Comparison of ENCODE assay signal across 30 mouse cellular contexts in the genomic region with DNA sequence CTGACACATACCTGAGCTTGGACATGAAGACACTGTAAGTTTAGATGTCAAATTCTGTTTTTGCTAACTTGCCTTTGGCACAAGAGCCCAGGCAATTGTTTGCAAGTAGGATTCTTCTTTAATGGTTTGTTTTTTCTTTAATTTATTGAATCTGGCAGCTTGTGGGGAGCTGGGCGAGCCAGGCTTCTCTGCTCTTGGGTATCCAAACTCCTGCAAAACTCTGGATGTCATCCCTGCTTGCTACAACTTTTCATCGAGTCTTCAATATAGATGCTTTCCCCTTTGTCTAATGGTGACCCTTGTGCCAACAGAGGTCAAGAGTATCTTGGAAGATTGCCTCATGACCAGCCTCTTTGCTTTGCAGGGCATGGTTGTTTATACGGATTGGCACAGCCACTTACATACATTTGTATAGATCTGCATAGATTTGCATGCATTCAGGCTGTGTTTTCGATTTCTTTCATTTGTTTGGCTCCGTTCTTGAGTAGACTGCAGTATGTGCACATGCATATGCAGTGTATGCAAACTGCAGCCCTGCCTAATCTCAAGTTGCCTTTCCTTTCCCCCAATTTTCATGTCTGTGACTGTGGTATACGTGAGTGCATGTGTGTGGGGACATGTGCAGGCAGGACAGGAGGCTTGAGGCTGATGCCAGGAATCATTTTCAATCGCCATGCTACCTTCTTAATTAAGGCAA.
A peak's percentile ranks its signal among the peaks of the same experiment; 100 is the strongest.
DNase-seq lines count a peak whose midpoint lies in the region; ATAC-seq and TF ChIP-seq lines count a peak whose summit lies in the region.
"Had no signal": no experiment of that assay in that cellular context is flagged by ENCODE, and none has a peak within 500 bp of the region (broad histone marks: within the 10 kb centered on the region; RNA-seq: fewer than 3 reads in every experiment).

No protein-coding gene starts in this region.

- no peak for TF ChIP-seq CTCF in brain, embryonic 14.5 days (IDR thresholded peaks at IDR 0.05; ENCODE audit: borderline replicate concordance, extremely low read depth, insufficient read depth, insufficient read length)
- no peak for TF ChIP-seq CTCF in stomach, postnatal 0 days (IDR thresholded peaks at IDR 0.05; ENCODE audit: low read depth)

- H3K27ac ChIP-seq in forebrain, embryonic 13.5 days, result no peak overlapping the region
- no peak overlapping the region for H3K27ac ChIP-seq in forebrain, embryonic 12.5 days
- H3K27ac ChIP-seq in hindbrain, embryonic 14.5 days, result no peak overlapping the region
- H3K27ac ChIP-seq in hindbrain, embryonic 10.5 days, result no peak overlapping the region
- H3K27ac ChIP-seq in midbrain, embryonic 16.5 days (ENCODE audit: low read length), result no peak overlapping the region
- H3K27ac ChIP-seq in stomach, postnatal 0 days (replicated peaks), result no peak overlapping the region
- H3K27ac ChIP-seq: embryonic facial prominence, embryonic 10.5 days; embryonic facial prominence, embryonic 15.5 days; heart, adult 2 months; liver, embryonic 14.5 days; macrophage; neural tube, embryonic 12.5 days; stomach, embryonic 15.5 days had no signal

- no peak for TF ChIP-seq EP300 in stomach, postnatal 0 days (optimal IDR thresholded peaks at IDR 0.05)

- no peaks in the 10 kb centered on the region for H3K27me3 ChIP-seq in forebrain, embryonic 13.5 days
- H3K27me3 ChIP-seq in forebrain, embryonic 12.5 days, result no peaks in the 10 kb centered on the region
- no peaks in the 10 kb centered on the region for H3K27me3 ChIP-seq in hindbrain, embryonic 14.5 days (ENCODE audit: control insufficient read depth, insufficient read depth, low read length)
- peaks cover 61% of the 10 kb centered on the region for H3K27me3 ChIP-seq in hindbrain, embryonic 10.5 days (ENCODE audit: insufficient read depth, poor library complexity, severe bottlenecking)
- no peaks in the 10 kb centered on the region for H3K27me3 ChIP-seq in midbrain, embryonic 16.5 days (ENCODE audit: control insufficient read depth, insufficient read depth, low read depth, low read length)
- no peaks in the 10 kb centered on the region for H3K27me3 ChIP-seq in stomach, postnatal 0 days (ENCODE audit: control insufficient read depth, insufficient read depth, low read length)
- H3K27me3 ChIP-seq: embryonic facial prominence, embryonic 15.5 days; heart, embryonic 12.5 days; stomach, embryonic 15.5 days had no signal

- DNase-seq in hindbrain, embryonic 14.5 days (ENCODE audit: low spot score), result peak; percentile 26
- DNase-seq in hindbrain, embryonic 10.5 days (ENCODE audit: low spot score), result no peak
- DNase-seq in brain, embryonic 14.5 days (ENCODE audit: low read depth), result peak; percentile 76
- no peak for DNase-seq in spleen, adult 18-20 months
- DNase-seq in stomach, postnatal 0 days (ENCODE audit: low spot score), result no peak
- DNase-seq: adrenal gland, adult 2 months; cerebellum, adult 8-10 months; cerebellum, postnatal 25 days; heart, adult 2 months; kidney, adult 11 months; kidney, postnatal 14 days; liver; lung, adult 2 months; lung, postnatal 10 days; retina, postnatal 1 day; right cerebral cortex, postnatal 14 days; thymus, adult 18-20 months; thymus, postnatal 25 days had no signal

- H3K4me3 ChIP-seq in forebrain, embryonic 13.5 days, result no peak overlapping the region
- H3K4me3 ChIP-seq in forebrain, embryonic 12.5 days (replicated peaks), result no peak overlapping the region
- no peak overlapping the region for H3K4me3 ChIP-seq in hindbrain, embryonic 14.5 days (replicated peaks; ENCODE audit: low read length)
- no peak overlapping the region for H3K4me3 ChIP-seq in hindbrain, embryonic 10.5 days
- H3K4me3 ChIP-seq in midbrain, embryonic 16.5 days (ENCODE audit: low read depth, low read length), result no peak overlapping the region
- no peak overlapping the region for H3K4me3 ChIP-seq in stomach, postnatal 0 days (ENCODE audit: low read depth, low read length)
- H3K4me3 ChIP-seq: embryonic facial prominence, embryonic 10.5 days; embryonic facial prominence, embryonic 15.5 days; heart, adult 2 months; heart, embryonic 12.5 days; neural tube, embryonic 12.5 days; stomach, embryonic 15.5 days had no signal

- H3K4me1 ChIP-seq in forebrain, embryonic 13.5 days, result peaks cover 16% of the 10 kb centered on the region; the same call in 1 of the 2 replicates
- H3K4me1 ChIP-seq in forebrain, embryonic 12.5 days, result peaks cover 6% of the 10 kb centered on the region; the same call in 1 of the 2 replicates
- 0 out of 2 replicates have a peak, but pooled peaks cover 12% of the 10 kb centered on the region for H3K4me1 ChIP-seq in hindbrain, embryonic 14.5 days (replicated peaks; ENCODE audit: control insufficient read depth, insufficient read depth, low read length)
- H3K4me1 ChIP-seq in hindbrain, embryonic 10.5 days (replicated peaks), result peaks cover 21% of the 10 kb centered on the region
- no peaks in the 10 kb centered on the region for H3K4me1 ChIP-seq in midbrain, embryonic 16.5 days (ENCODE audit: control insufficient read depth, insufficient read depth, low read length)
- no peaks in the 10 kb centered on the region for H3K4me1 ChIP-seq in stomach, postnatal 0 days (replicated peaks; ENCODE audit: control insufficient read depth, insufficient read depth)
- H3K4me1 ChIP-seq: embryonic facial prominence, embryonic 10.5 days; embryonic facial prominence, embryonic 15.5 days; heart, embryonic 12.5 days; stomach, embryonic 15.5 days had no signal

- 58% methylated on average over 7 of the region's 7 CpGs for WGBS in forebrain, embryonic 13.5 days
- WGBS in forebrain, embryonic 12.5 days, result 62% methylated on average over 7 of the region's 7 CpGs
- WGBS in hindbrain, embryonic 14.5 days, result 36% methylated on average over 7 of the region's 7 CpGs
- 68% methylated on average over 7 of the region's 7 CpGs for WGBS in hindbrain, embryonic 10.5 days
- 48% methylated on average over 7 of the region's 7 CpGs for WGBS in midbrain, embryonic 16.5 days
- 68% methylated on average over 7 of the region's 7 CpGs for WGBS in stomach, postnatal 0 days

- no peak for TF ChIP-seq POLR2A in brain, embryonic 14.5 days (IDR thresholded peaks at IDR 0.05; ENCODE audit: borderline replicate concordance, extremely low read depth, insufficient read depth, insufficient read length, poor library complexity, severe bottlenecking)

- no peaks in the 10 kb centered on the region for H3K36me3 ChIP-seq in forebrain, embryonic 13.5 days (ENCODE audit: poor library complexity, severe bottlenecking)
- H3K36me3 ChIP-seq in forebrain, embryonic 12.5 days (replicated peaks), result no peaks in the 10 kb centered on the region
- H3K36me3 ChIP-seq in hindbrain, embryonic 14.5 days (replicated peaks; ENCODE audit: control insufficient read depth, insufficient read depth), result no peaks in the 10 kb centered on the region
- no peaks in the 10 kb centered on the region for H3K36me3 ChIP-seq in hindbrain, embryonic 10.5 days
- no peaks in the 10 kb centered on the region for H3K36me3 ChIP-seq in midbrain, embryonic 16.5 days (ENCODE audit: control insufficient read depth, insufficient read depth, low read length)
- H3K36me3 ChIP-seq in stomach, postnatal 0 days (ENCODE audit: control insufficient read depth, insufficient read depth, low read length), result no peaks in the 10 kb centered on the region
- H3K36me3 ChIP-seq: embryonic facial prominence, embryonic 10.5 days; embryonic facial prominence, embryonic 15.5 days; heart, embryonic 12.5 days; neural tube, embryonic 12.5 days; stomach, embryonic 15.5 days had no signal

- H3K4me2 ChIP-seq in forebrain, embryonic 13.5 days, result no peak overlapping the region
- no peak overlapping the region for H3K4me2 ChIP-seq in forebrain, embryonic 12.5 days
- no peak overlapping the region for H3K4me2 ChIP-seq in hindbrain, embryonic 14.5 days (replicated peaks)
- no peak overlapping the region for H3K4me2 ChIP-seq in midbrain, embryonic 16.5 days (ENCODE audit: low read length)
- H3K4me2 ChIP-seq in stomach, postnatal 0 days (replicated peaks; ENCODE audit: low read depth), result no peak overlapping the region
- H3K4me2 ChIP-seq: embryonic facial prominence, embryonic 15.5 days; heart, embryonic 12.5 days; neural tube, embryonic 12.5 days; stomach, embryonic 15.5 days had no signal

- H3K9ac ChIP-seq in forebrain, embryonic 13.5 days, result no peak overlapping the region
- no peak overlapping the region for H3K9ac ChIP-seq in forebrain, embryonic 12.5 days
- H3K9ac ChIP-seq in hindbrain, embryonic 14.5 days, result no peak overlapping the region
- H3K9ac ChIP-seq in midbrain, embryonic 16.5 days (ENCODE audit: low read depth, low read length), result no peak overlapping the region
- no peak overlapping the region for H3K9ac ChIP-seq in stomach, postnatal 0 days (ENCODE audit: low read length)
- H3K9ac ChIP-seq: embryonic facial prominence, embryonic 15.5 days; heart, embryonic 12.5 days; liver, embryonic 14.5 days; neural tube, embryonic 12.5 days; stomach, embryonic 15.5 days had no signal

- peak; percentile 90 for ATAC-seq in forebrain, embryonic 13.5 days
- ATAC-seq in forebrain, embryonic 12.5 days (ENCODE audit: low FRiP score), result no peak
- ATAC-seq in hindbrain, embryonic 14.5 days (ENCODE audit: low FRiP score), result peak; percentile 19; the same call in 1 of the 2 replicates
- ATAC-seq in midbrain, embryonic 16.5 days, result peak; percentile 11; the same call in 1 of the 2 replicates
- no peak for ATAC-seq in stomach, postnatal 0 days (ENCODE audit: low FRiP score, low TSS enrichment)
- ATAC-seq: activated CD4-positive, CD25-positive, alpha-beta regulatory T cell, adult 4 months; inflammation-experienced regulatory T-cells, adult 6 months had no signal

- no peaks in the 10 kb centered on the region for H3K9me3 ChIP-seq in forebrain, embryonic 13.5 days (replicated peaks)
- no peaks in the 10 kb centered on the region for H3K9me3 ChIP-seq in forebrain, embryonic 12.5 days
- no peaks in the 10 kb centered on the region for H3K9me3 ChIP-seq in hindbrain, embryonic 14.5 days (ENCODE audit: control insufficient read depth, low read length)
- H3K9me3 ChIP-seq in hindbrain, embryonic 10.5 days, result peaks cover 4% of the 10 kb centered on the region; the same call in 1 of the 2 replicates
- H3K9me3 ChIP-seq in midbrain, embryonic 16.5 days (replicated peaks; ENCODE audit: control insufficient read depth, low read length, poor library complexity, severe bottlenecking), result no peaks in the 10 kb centered on the region
- H3K9me3 ChIP-seq in stomach, postnatal 0 days (ENCODE audit: control insufficient read depth, low read length), result no peaks in the 10 kb centered on the region
- H3K9me3 ChIP-seq: embryonic facial prominence, embryonic 10.5 days; embryonic facial prominence, embryonic 15.5 days; heart, embryonic 12.5 days; neural tube, embryonic 12.5 days; stomach, embryonic 15.5 days had no signal

Comparison
In these comparisons a context has a peak if more than half of its experiments do, and no peak if none do; other contexts are left out.
1. ATAC-seq: peak in forebrain, embryonic 13.5 days (single experiment), hindbrain, embryonic 14.5 days (single experiment) and midbrain, embryonic 16.5 days (single experiment); none in forebrain, embryonic 12.5 days (single experiment) and stomach, postnatal 0 days (single experiment).
2. DNase-seq: peak in hindbrain, embryonic 14.5 days (single experiment) and brain, embryonic 14.5 days (single experiment); none in hindbrain, embryonic 10.5 days (single experiment), spleen, adult 18-20 months (0 of 2) and stomach, postnatal 0 days (single experiment).